Mouse (Mus musculus) spleen, adult 2 months (tissue): Measurements from ENCODE around the gene Arl11.

ENCODE experiments used
- CTCF ChIP-seq: fragments of 200-500 bp; IDR thresholded peaks from 2 replicates; pipeline ENCODE4 v1.5.1; 2011; ENCODE audit warnings: mild to moderate bottlenecking, inconsistent platforms; ENCODE audit not compliant: insufficient read depth, insufficient read length, insufficient replicate concordance; ENCODE audit errors: extremely low read depth
- POLR2A ChIP-seq: fragments of 200-500 bp; IDR thresholded peaks from 2 replicates; pipeline ENCODE4 v1.6.1; 2011; ENCODE audit warnings: low read depth, low read length, inconsistent platforms

DNA sequence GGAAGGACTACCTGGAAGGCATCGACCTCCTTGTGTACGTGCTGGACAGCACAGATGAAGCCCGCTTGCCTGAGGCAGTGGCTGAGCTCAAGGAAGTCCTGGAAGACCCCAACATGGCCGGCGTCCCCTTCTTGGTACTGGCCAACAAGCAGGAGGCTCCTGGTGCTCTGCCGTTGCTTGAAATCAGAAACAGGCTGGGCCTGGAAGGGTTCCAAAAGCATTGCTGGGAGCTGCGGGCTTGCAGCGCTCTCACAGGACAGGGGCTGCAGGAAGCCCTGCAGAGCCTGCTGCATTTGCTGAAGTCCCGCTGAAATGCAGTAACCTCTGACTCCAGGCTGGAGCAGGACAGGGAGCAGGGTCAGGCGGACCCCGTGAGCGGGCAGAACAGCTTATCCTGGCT is 1.4 kb downstream of the Arl11 start:
- TF ChIP-seq CTCF: no peak
- TF ChIP-seq POLR2A: no peak
